Mouse (Mus musculus) hindbrain, embryonic 12.5 days (tissue): Measurements from ENCODE around the gene 4931440F15Rik. TPM values are rescaled to one million over a fixed set of nuclear protein-coding genes. Genes with fewer than 3 reads are reported as not detected.

Source experiments
- ATAC-seq: fragments of 200-750 bp; cut with Nextera tagmentation; 2 replicates; pipeline ENCODE4 v1.8.0; 2017; ENCODE audit warnings: moderate TSS enrichment; ENCODE audit not compliant: low FRiP score
- H3K27ac ChIP-seq: fragments of 300-500 bp; sonication (generic); 2 replicates; pipeline ENCODE4 v1.5.1; 2016; ENCODE audit warnings: mild to moderate bottlenecking
- H3K27me3 ChIP-seq: fragments of 300-500 bp; sonication (generic); 2 replicates; pipeline ENCODE4 v1.6.1; 2016; ENCODE audit warnings: mild to moderate bottlenecking
- H3K36me3 ChIP-seq: fragments of 300-500 bp; sonication (generic); 2 replicates; pipeline ENCODE4 v1.6.1; 2016; ENCODE audit warnings: mild to moderate bottlenecking
- H3K4me1 ChIP-seq: fragments of 300-500 bp; sonication (generic); 2 replicates; pipeline ENCODE4 v1.6.1; 2016
- H3K4me2 ChIP-seq: fragments of 300-500 bp; sonication (generic); replicated peaks from 2 replicates; pipeline ENCODE4 v1.6.1; 2016; ENCODE audit warnings: mild to moderate bottlenecking
- H3K4me3 ChIP-seq: fragments of 300-500 bp; sonication (generic); 2 replicates; pipeline ENCODE4 v1.5.1; 2016; ENCODE audit warnings: mild to moderate bottlenecking
- H3K9ac ChIP-seq: fragments of 300-500 bp; sonication (generic); 2 replicates; pipeline ENCODE4 v1.6.1; 2016; ENCODE audit warnings: mild to moderate bottlenecking, moderate library complexity
- H3K9me3 ChIP-seq: fragments of 300-500 bp; sonication (generic); replicated peaks from 2 replicates; pipeline ENCODE4 v1.6.1; 2016; ENCODE audit warnings: mild to moderate bottlenecking
- WGBS: fragments of 180-500 bp; shearing (Covaris S2); methylation state at CpG from one replicate; pipeline ENCODE4 v1.1.7; 2016; 5-methylcytosine and 5-hydroxymethylcytosine counted together
- polyA plus RNA-seq: library from polyadenylated mRNA; unstranded; fragments of >200 nt; fragmentation: Nextera tagmentation; extraction: Ambion mirVana; gene quantifications from 2 replicates; pipeline ENCODE4 v1.2.1, GENCODE M21; 2016

The 4931440F15Rik gene
- polyA plus RNA-seq, 1 experiment from 2014 or later: 0.39 TPM

GRCm38 (mm10) chr11:29823141-29823540, 2.3 kb downstream of the 4931440F15Rik start:
- no peak for ATAC-seq
- no peaks in the 10 kb centered on the region for H3K36me3 ChIP-seq
- no peak overlapping the region for H3K9ac ChIP-seq
- H3K27me3 ChIP-seq: peaks cover 29% of the 10 kb centered on the region
- H3K9me3 ChIP-seq: no peaks in the 10 kb centered on the region
- H3K4me3 ChIP-seq: no peak overlapping the region
- WGBS: 88% methylated on average over 2 of the region's 2 CpGs
- H3K27ac ChIP-seq: no peak overlapping the region
- no peaks in the 10 kb centered on the region; the same call in 1 of the 2 replicates for H3K4me1 ChIP-seq
- H3K4me2 ChIP-seq: no peak overlapping the region

DNA sequence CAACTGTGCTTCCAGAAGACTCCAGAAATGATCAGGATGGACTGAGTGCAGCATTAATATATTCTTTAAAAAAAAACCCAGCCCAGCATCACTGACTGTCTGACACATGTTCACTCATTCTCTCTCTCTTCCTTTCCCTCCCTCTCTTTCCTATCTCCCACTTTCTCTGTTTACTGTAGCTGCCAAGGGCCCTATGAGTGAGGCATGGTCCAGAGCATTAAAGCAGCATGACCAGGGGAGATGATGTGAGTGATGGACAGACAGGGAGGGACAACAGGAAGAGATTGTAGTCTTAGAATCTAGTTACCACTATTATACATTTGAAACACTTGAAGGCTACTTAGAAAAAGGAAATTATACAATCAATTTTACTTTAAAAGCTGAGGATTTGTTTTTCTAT, 9.8 kb downstream of the 4931440F15Rik start:
- H3K27me3 ChIP-seq: no peaks in the 10 kb centered on the region
- H3K27ac ChIP-seq: no peak overlapping the region
- ATAC-seq: no peak
- H3K4me3 ChIP-seq: no peak overlapping the region
- H3K4me1 ChIP-seq: no peaks in the 10 kb centered on the region
- no peaks in the 10 kb centered on the region for H3K9me3 ChIP-seq
- H3K36me3 ChIP-seq: no peaks in the 10 kb centered on the region
- no peak overlapping the region for H3K4me2 ChIP-seq
- no peak overlapping the region for H3K9ac ChIP-seq

GRCm38 (mm10) chr11:29815261-29815660, 10.2 kb downstream of the 4931440F15Rik start:
- Histone ChIP-seq H3K4me1 (no peaks in the 10 kb centered on the region), H3K27me3 (no peaks in the 10 kb centered on the region), H3K4me2 (no peak overlapping the region), H3K9me3 (no peaks in the 10 kb centered on the region), H3K4me3 (no peak overlapping the region), H3K9ac (no peak overlapping the region), H3K36me3 (no peaks in the 10 kb centered on the region), H3K27ac (no peak overlapping the region)
- ATAC-seq: no peak
- 86% methylated on average over 3 of the region's 3 CpGs for WGBS

DNA sequence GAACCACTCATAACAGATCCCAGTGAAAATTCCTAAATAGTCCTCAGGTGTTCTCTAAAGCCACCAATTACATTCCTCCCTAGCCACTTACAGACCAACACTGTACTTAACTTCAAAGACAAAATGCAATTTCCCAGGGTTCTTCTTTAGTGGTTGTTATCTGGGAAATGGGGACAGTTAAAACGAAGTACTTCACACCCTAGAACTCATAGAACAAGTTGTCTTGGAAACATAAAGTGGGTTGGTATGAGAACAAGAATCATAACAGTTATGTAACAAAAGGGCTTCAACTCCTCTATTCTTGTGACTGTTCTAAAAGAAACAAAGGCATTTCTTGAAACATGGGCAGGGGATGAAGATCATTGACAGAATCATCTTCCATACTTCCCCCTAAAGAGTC, 12.2 kb downstream of the 4931440F15Rik start:
- Histone ChIP-seq H3K9ac (no peak overlapping the region), H3K36me3 (no peaks in the 10 kb centered on the region), H3K4me1 (no peaks in the 10 kb centered on the region), H3K4me3 (no peak overlapping the region), H3K4me2 (no peak overlapping the region), H3K27me3 (no peaks in the 10 kb centered on the region), H3K27ac (no peak overlapping the region), H3K9me3 (no peaks in the 10 kb centered on the region)
- 73% methylated on average over 1 of the region's 1 CpGs for WGBS
- no peak for ATAC-seq

DNA sequence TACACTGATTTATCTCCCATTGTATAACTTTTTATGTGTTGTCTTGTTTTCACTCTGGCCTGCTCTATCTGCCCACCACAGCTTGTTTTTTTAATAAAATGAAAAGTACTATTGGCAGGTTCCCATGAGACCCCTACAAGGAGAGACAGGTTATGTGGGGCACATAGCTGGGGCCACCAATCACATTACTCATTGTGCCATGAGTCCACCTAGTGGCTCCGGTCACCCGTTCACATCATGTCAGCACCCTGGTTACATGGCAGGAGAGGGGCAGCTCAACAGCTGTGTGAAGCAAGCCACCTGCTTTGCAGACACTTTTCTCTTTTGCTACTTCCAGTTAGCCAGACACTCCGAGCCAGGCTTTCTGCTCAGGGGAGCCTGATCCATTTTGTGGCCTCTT, 13.0 kb downstream of the 4931440F15Rik start:
- ATAC-seq: no peak
- no peak overlapping the region for H3K9ac ChIP-seq
- H3K9me3 ChIP-seq: no peaks in the 10 kb centered on the region
- no peaks in the 10 kb centered on the region for H3K36me3 ChIP-seq
- no peak overlapping the region for H3K4me2 ChIP-seq
- H3K4me1 ChIP-seq: no peaks in the 10 kb centered on the region
- no peak overlapping the region for H3K4me3 ChIP-seq
- 76% methylated on average over 3 of the region's 3 CpGs for WGBS
- no peaks in the 10 kb centered on the region for H3K27me3 ChIP-seq
- H3K27ac ChIP-seq: no peak overlapping the region

- 78% methylated on average over 3 of the region's 3 CpGs for WGBS
- Histone ChIP-seq H3K9ac (no peak overlapping the region), H3K36me3 (no peaks in the 10 kb centered on the region), H3K4me2 (no peak overlapping the region), H3K27me3 (no peaks in the 10 kb centered on the region), H3K4me3 (no peak overlapping the region), H3K27ac (no peak overlapping the region), H3K9me3 (no peaks in the 10 kb centered on the region), H3K4me1 (no peaks in the 10 kb centered on the region)
- no peak for ATAC-seq
These were observed 15.1 kb downstream of the 4931440F15Rik start for GRCm38 (mm10) chr11:29810324-29810723.

- Histone ChIP-seq H3K4me3 (no peak overlapping the region), H3K9me3 (no peaks in the 10 kb centered on the region), H3K9ac (no peak overlapping the region), H3K4me1 (no peaks in the 10 kb centered on the region), H3K4me2 (no peak overlapping the region), H3K36me3 (no peaks in the 10 kb centered on the region), H3K27ac (no peak overlapping the region), H3K27me3 (no peaks in the 10 kb centered on the region)
- WGBS: 83% methylated on average over 7 of the region's 7 CpGs
- no peak for ATAC-seq
These were observed 16.4 kb downstream of the 4931440F15Rik start for GRCm38 (mm10) chr11:29808981-29809589.

GRCm38 (mm10) chr11:29808173-29808980, 17.1 kb downstream of the 4931440F15Rik start:
- no peak overlapping the region for H3K9ac ChIP-seq
- H3K27me3 ChIP-seq: no peaks in the 10 kb centered on the region
- H3K27ac ChIP-seq: no peak overlapping the region
- no peaks in the 10 kb centered on the region for H3K9me3 ChIP-seq
- ATAC-seq: no peak
- H3K4me2 ChIP-seq: no peak overlapping the region
- 81% methylated on average over 9 of the region's 9 CpGs for WGBS
- no peaks in the 10 kb centered on the region for H3K4me1 ChIP-seq
- H3K36me3 ChIP-seq: no peaks in the 10 kb centered on the region
- H3K4me3 ChIP-seq: no peak overlapping the region

- H3K36me3 ChIP-seq: no peaks in the 10 kb centered on the region
- no peak overlapping the region for H3K27ac ChIP-seq
- no peaks in the 10 kb centered on the region for H3K27me3 ChIP-seq
- WGBS: 84% methylated on average over 5 of the region's 5 CpGs
- H3K9me3 ChIP-seq: no peaks in the 10 kb centered on the region
- H3K4me1 ChIP-seq: no peaks in the 10 kb centered on the region
- no peak overlapping the region for H3K9ac ChIP-seq
- no peak overlapping the region for H3K4me2 ChIP-seq
- no peak overlapping the region for H3K4me3 ChIP-seq
- no peak for ATAC-seq
These were observed 18.1 kb downstream of the 4931440F15Rik start for GRCm38 (mm10) chr11:29807325-29807724.

- ATAC-seq: no peak
- no peaks in the 10 kb centered on the region for H3K27me3 ChIP-seq
- H3K9ac ChIP-seq: no peak overlapping the region
- no peak overlapping the region for H3K4me2 ChIP-seq
- 88% methylated on average over 2 of the region's 2 CpGs for WGBS
- no peaks in the 10 kb centered on the region for H3K9me3 ChIP-seq
- no peaks in the 10 kb centered on the region for H3K4me1 ChIP-seq
- H3K36me3 ChIP-seq: no peaks in the 10 kb centered on the region
- no peak overlapping the region for H3K4me3 ChIP-seq
- no peak overlapping the region for H3K27ac ChIP-seq
These were observed 23.7 kb downstream of the 4931440F15Rik start for GRCm38 (mm10) chr11:29801432-29802427.

- WGBS: 67% methylated on average over 1 of the region's 1 CpGs
- H3K4me1 ChIP-seq: no peaks in the 10 kb centered on the region
- no peak for ATAC-seq
- no peak overlapping the region for H3K9ac ChIP-seq
- no peak overlapping the region for H3K27ac ChIP-seq
- H3K4me2 ChIP-seq: no peak overlapping the region
- H3K4me3 ChIP-seq: no peak overlapping the region
- no peaks in the 10 kb centered on the region for H3K9me3 ChIP-seq
- no peaks in the 10 kb centered on the region for H3K27me3 ChIP-seq
- H3K36me3 ChIP-seq: no peaks in the 10 kb centered on the region
These were observed 25.6 kb downstream of the 4931440F15Rik start for GRCm38 (mm10) chr11:29799839-29800238.

GRCm38 (mm10) chr11:29795106-29795505, 30.4 kb downstream of the 4931440F15Rik start:
- no peak overlapping the region for H3K4me2 ChIP-seq
- no peak overlapping the region for H3K4me3 ChIP-seq
- H3K9me3 ChIP-seq: no peaks in the 10 kb centered on the region
- ATAC-seq: no peak
- no peaks in the 10 kb centered on the region for H3K4me1 ChIP-seq
- H3K27ac ChIP-seq: no peak overlapping the region
- no peak overlapping the region for H3K9ac ChIP-seq
- H3K27me3 ChIP-seq: no peaks in the 10 kb centered on the region
- WGBS: 89% methylated on average over 6 of the region's 6 CpGs
- no peaks in the 10 kb centered on the region for H3K36me3 ChIP-seq
